Mouse (Mus musculus) midbrain, postnatal 0 days (tissue): ENCODE results near the gene Cotl1. TPM values are rescaled to one million over a fixed set of nuclear protein-coding genes. Genes with fewer than 3 reads are reported as not detected.
A peak's percentile ranks its signal among the peaks of the same experiment; 100 is the strongest.

Experiments
- ATAC-seq: fragments of 200-750 bp; cut with Nextera tagmentation; 2 replicates; pipeline ENCODE4 v1.8.0; 2017; ENCODE audit warnings: moderate number of reproducible peaks, mild to moderate bottlenecking, moderate TSS enrichment, moderate library complexity; ENCODE audit not compliant: low FRiP score
- DNase-seq: peaks from one replicate; pipeline ENCODE4 v3.0.0-alpha.2; 2015; ENCODE audit warnings: low spot score
- H3K27ac ChIP-seq: fragments of 300-500 bp; sonication (generic); 2 replicates; pipeline ENCODE4 v1.5.1; 2014; ENCODE audit warnings: low read depth, mild to moderate bottlenecking, low read length, mixed read lengths
- H3K27me3 ChIP-seq: fragments of 300-500 bp; sonication (generic); 2 replicates; pipeline ENCODE4 v1.6.1; 2014; ENCODE audit warnings: low read length, control low read depth, mixed read lengths; ENCODE audit not compliant: insufficient read depth
- H3K36me3 ChIP-seq: fragments of 300-500 bp; sonication (generic); 2 replicates; pipeline ENCODE4 v1.6.1; 2014; ENCODE audit warnings: low read length, control low read depth, mixed read lengths; ENCODE audit not compliant: insufficient read depth
- H3K4me1 ChIP-seq: fragments of 300-500 bp; sonication (generic); 2 replicates; pipeline ENCODE4 v1.6.1; 2014; ENCODE audit warnings: mild to moderate bottlenecking, control low read depth, antibody characterized with exemption, low read length, mixed read lengths; ENCODE audit not compliant: insufficient read depth
- H3K4me2 ChIP-seq: fragments of 300-500 bp; sonication (generic); 2 replicates; pipeline ENCODE4 v1.6.1; 2014; ENCODE audit warnings: low read depth, mild to moderate bottlenecking, low read length, mixed read lengths; ENCODE audit not compliant: poor library complexity, severe bottlenecking
- H3K4me3 ChIP-seq: fragments of 300-500 bp; sonication (generic); 2 replicates; pipeline ENCODE4 v1.5.1; 2014; ENCODE audit warnings: low read depth, mild to moderate bottlenecking, low read length, moderate library complexity
- H3K9ac ChIP-seq: fragments of 300-500 bp; sonication (generic); replicated peaks from 2 replicates; pipeline ENCODE4 v1.6.1; 2014; ENCODE audit warnings: mild to moderate bottlenecking, low read length, moderate library complexity, mixed read lengths; ENCODE audit not compliant: poor library complexity, severe bottlenecking
- H3K9me3 ChIP-seq: fragments of 300-500 bp; sonication (generic); 2 replicates; pipeline ENCODE4 v1.6.1; 2016; ENCODE audit warnings: low read length, control low read depth
- CTCF ChIP-seq: IDR thresholded peaks from 2 replicates; pipeline ENCODE4 v1.5.1; 2016; ENCODE audit warnings: antibody characterized with exemption, mild to moderate bottlenecking
- WGBS: fragments of 180-500 bp; shearing (Covaris S2); extraction: QIAGEN DNeasy Blood & Tissue Kit; methylation state at CpG from one replicate; pipeline ENCODE4 v1.1.7; 2014; 5-methylcytosine and 5-hydroxymethylcytosine counted together
- polyA plus RNA-seq: library from polyadenylated mRNA; unstranded; fragments of >200 nt; fragmentation: Nextera tagmentation; extraction: Ambion mirVana; gene quantifications from 2 replicates; pipeline ENCODE4 v1.2.1, GENCODE M21; 2015
- total RNA-seq: library from RNA; depleted of rRNA; stranded (reverse); fragments of >200 nt; gene quantifications from 2 replicates; pipeline ENCODE4 v1.2.3, GENCODE M21; 2014

The Cotl1 gene
- total and polyA plus RNA-seq, 2 experiments from 2014 or later: 112 to 223 TPM

- H3K27ac ChIP-seq: no peak overlapping the region
- WGBS: 94% methylated on average over 6 of the region's 6 CpGs
- no peak overlapping the region for H3K4me2 ChIP-seq
- H3K9ac ChIP-seq: no peak overlapping the region
- peaks cover 20% of the 10 kb centered on the region; the same call in 1 of the 2 replicates for H3K36me3 ChIP-seq
- H3K9me3 ChIP-seq: no peaks in the 10 kb centered on the region
- H3K4me1 ChIP-seq: no peaks in the 10 kb centered on the region; the same call in 1 of the 2 replicates
- no peak overlapping the region for H3K4me3 ChIP-seq
- DNase-seq (no peak), ATAC-seq (no peak)
- H3K27me3 ChIP-seq: no peaks in the 10 kb centered on the region
- TF ChIP-seq CTCF: no peak
Measured at GRCm38 (mm10) chr8:119821691-119822090, 18.7 kb downstream of the Cotl1 start.

DNA sequence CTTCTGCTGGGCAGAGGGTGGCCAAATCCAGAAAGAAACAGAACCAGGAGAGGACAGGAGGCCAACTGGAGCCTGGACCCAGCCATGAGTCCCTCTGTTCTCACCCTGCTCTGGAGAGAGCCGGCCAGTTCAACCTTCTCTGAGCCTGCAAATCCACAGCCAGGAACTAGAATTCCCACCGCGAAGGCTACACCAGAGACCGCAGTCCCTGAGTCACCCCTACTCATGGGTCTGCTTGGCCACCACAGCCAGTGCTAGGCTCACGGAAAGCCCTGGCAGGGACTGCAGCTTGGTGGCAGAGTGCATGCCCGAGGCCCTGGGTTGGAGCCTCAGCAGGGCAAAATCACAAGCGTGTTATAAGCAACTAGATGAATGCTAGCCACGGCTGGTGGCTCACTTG is 20.4 kb downstream of the Cotl1 start:
- Histone ChIP-seq H3K4me3 (no peak overlapping the region), H3K9ac (no peak overlapping the region), H3K27me3 (no peaks in the 10 kb centered on the region), H3K4me1 (no peaks in the 10 kb centered on the region), H3K4me2 (no peak overlapping the region), H3K36me3 (peaks cover 24% of the 10 kb centered on the region; the same call in 1 of the 2 replicates), H3K9me3 (no peaks in the 10 kb centered on the region), H3K27ac (no peak overlapping the region)
- ATAC-seq: no peak
- TF ChIP-seq CTCF: no peak
- DNase-seq: no peak
- 91% methylated on average over 8 of the region's 8 CpGs for WGBS

DNA sequence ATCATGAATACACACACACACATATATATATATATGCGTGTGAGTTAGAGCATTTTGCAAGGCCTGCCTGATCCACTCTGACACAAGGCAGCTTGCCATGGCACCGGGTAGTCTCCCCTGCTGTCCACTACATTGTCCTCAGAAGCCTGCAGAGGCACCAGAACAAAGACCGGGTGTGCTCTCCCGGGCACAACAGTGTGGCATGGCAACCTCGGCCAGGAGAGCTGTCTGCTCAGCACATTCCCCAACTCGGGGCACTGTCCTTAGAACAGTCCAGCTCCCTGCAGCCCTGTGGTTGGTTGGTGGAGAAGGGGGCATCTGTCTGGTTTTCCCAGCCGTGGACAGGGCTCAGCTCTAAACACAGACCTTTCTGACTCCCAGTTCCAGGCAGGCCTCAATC is 21.0 kb downstream of the Cotl1 start:
- Histone ChIP-seq H3K4me2 (no peak overlapping the region), H3K27ac (no peak overlapping the region), H3K4me3 (no peak overlapping the region), H3K4me1 (no peaks in the 10 kb centered on the region), H3K9ac (no peak overlapping the region), H3K9me3 (no peaks in the 10 kb centered on the region), H3K36me3 (peaks cover 29% of the 10 kb centered on the region; the same call in 1 of the 2 replicates), H3K27me3 (no peaks in the 10 kb centered on the region)
- no peak for ATAC-seq
- no peak for TF ChIP-seq CTCF
- DNase-seq: no peak
- WGBS: 52% methylated on average over 7 of the region's 7 CpGs

DNA sequence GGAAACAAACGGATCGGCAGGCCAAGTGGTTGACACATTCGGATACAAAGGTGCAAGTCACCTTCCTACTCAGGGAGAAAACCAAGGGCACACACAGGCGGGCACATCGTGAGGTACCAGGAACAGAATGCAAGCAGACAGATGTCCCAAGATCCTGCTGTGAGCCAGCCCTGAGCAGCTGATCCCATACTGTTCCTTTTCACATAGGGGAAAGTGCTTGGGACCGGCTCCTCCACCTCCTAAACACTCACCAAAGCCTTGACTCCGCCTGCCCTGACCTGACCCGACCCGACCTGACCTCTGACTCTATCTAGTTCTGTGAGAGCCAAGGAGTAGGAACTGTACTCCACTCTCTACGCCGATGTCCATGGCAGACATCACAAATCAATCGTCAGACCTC is 22.9 kb downstream of the Cotl1 start:
- H3K27ac ChIP-seq: no peak overlapping the region
- no peak overlapping the region for H3K9ac ChIP-seq
- ATAC-seq (no peak), DNase-seq (no peak)
- H3K36me3 ChIP-seq: peaks cover 27% of the 10 kb centered on the region; the same call in 1 of the 2 replicates
- H3K4me3 ChIP-seq: no peak overlapping the region
- no peak for TF ChIP-seq CTCF
- H3K27me3 ChIP-seq: no peaks in the 10 kb centered on the region
- H3K4me1 ChIP-seq: 0 out of 2 replicates have a peak, but pooled peaks cover 3% of the 10 kb centered on the region
- no peaks in the 10 kb centered on the region for H3K9me3 ChIP-seq
- 36% methylated on average over 12 of the region's 12 CpGs for WGBS
- no peak overlapping the region for H3K4me2 ChIP-seq

GRCm38 (mm10) chr8:119816219-119816618 is 24.1 kb downstream of the Cotl1 start:
- Histone ChIP-seq H3K27ac (no peak overlapping the region), H3K27me3 (no peaks in the 10 kb centered on the region), H3K4me1 (0 out of 2 replicates have a peak, but pooled peaks cover 3% of the 10 kb centered on the region), H3K9ac (no peak overlapping the region), H3K4me3 (no peak overlapping the region), H3K9me3 (no peaks in the 10 kb centered on the region), H3K36me3 (peaks cover 23% of the 10 kb centered on the region; the same call in 1 of the 2 replicates), H3K4me2 (no peak overlapping the region)
- no peak for TF ChIP-seq CTCF
- WGBS: 78% methylated on average over 6 of the region's 6 CpGs
- no peak for DNase-seq
- no peak for ATAC-seq

DNA sequence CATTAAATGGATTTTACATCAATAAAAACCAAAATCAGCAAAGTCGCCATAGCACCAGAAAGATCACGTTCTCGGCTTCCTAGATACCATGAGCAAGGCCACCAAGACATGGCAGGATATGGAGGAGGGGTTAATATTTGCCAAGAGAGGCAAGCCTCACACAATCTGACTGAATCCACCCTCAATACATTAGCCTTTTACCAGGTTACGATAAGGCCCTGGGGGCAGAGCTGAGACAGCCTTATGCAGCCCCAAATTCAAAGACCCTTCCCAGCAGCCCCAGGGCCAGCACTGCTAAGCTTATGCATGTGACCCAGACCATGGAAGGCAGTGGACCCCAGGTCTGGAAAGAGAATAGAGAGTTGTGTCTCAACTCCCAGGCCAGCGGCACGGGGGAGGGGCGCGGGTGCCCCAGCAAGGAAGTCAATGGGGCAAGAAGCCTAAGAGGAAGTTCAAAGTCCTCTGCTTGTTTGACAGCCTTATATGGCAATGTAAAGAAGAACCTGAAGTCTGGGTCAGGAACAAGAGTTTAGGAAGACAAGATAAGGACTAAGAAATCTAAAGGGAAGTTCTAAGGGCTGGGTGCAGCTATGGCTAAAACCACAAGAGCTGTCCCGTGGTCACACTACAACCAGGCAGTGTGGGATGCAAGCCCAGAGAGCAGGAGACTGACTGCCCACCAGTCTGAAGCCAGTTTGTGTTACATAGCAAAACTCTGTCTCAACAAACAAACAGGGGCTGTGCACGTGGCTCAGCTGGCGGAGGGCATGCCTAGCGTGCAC is 27.5 kb downstream of the Cotl1 start:
- Histone ChIP-seq H3K36me3 (peaks cover 16% of the 10 kb centered on the region; the same call in 1 of the 2 replicates), H3K27ac (0 out of 2 replicates have a peak overlapping the region, but pooled peaks have one; percentile 12), H3K4me2 (no peak overlapping the region), H3K9ac (peak overlapping the region; percentile 39; the same call in 1 of the 2 replicates), H3K9me3 (no peaks in the 10 kb centered on the region), H3K4me1 (peaks cover 3% of the 10 kb centered on the region; the same call in 1 of the 2 replicates), H3K4me3 (no peak overlapping the region), H3K27me3 (no peaks in the 10 kb centered on the region)
- ATAC-seq (no peak), DNase-seq (no peak)
- no peak for TF ChIP-seq CTCF
- 74% methylated on average over 12 of the region's 12 CpGs for WGBS
